Mouse (Mus musculus): ENCODE measurements around the gene Cpa4.

DNA sequence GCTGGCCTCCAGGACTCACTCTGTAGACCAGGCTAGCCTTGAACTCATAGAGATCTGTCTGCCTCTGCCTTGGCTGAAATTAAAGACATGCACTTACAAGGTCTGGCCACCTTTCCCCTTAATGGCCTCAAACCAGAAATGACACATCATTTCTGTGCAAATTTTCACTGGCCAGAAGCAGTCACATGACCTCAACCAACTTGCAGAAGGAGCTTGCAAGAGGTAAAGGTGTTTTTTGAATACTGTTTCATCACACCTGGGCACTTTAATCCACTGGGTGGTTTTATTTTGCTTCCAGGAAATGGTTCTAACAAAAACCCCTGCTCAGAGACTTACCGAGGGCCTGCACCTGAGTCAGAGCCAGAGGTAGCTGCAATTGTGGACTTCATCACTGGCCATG lies 61.8 kb downstream of the Cpa4 start:
- TF ChIP-seq CTCF (IDR thresholded peaks at IDR 0.05; ENCODE audit: borderline replicate concordance, insufficient read depth, low read depth, low read length), result no peak
- no peak for TF ChIP-seq POLR2A (IDR thresholded peaks at IDR 0.05; ENCODE audit: borderline replicate concordance, insufficient read depth, low read length)
